Mouse (Mus musculus) heart, embryonic 16.5 days (tissue): Measurements from ENCODE around the gene Cobll1. TPM values are rescaled to one million over a fixed set of nuclear protein-coding genes. Genes with fewer than 3 reads are reported as not detected.

Experiments
- ATAC-seq: fragments of 200-750 bp; cut with Nextera tagmentation; replicated peaks from 2 replicates; pipeline ENCODE4 v1.8.0; 2017; ENCODE audit warnings: moderate number of reproducible peaks; ENCODE audit not compliant: insufficient read depth, low FRiP score; ENCODE audit errors: extremely low read depth
- H3K27ac ChIP-seq: fragments of 300-500 bp; sonication (generic); 2 replicates; pipeline ENCODE4 v1.5.1; 2014; ENCODE audit warnings: mild to moderate bottlenecking, low read length, control low read depth, moderate library complexity
- H3K27me3 ChIP-seq: fragments of 300-500 bp; sonication (generic); 2 replicates; pipeline ENCODE4 v1.6.1; 2014; ENCODE audit warnings: low read length, mixed read lengths; ENCODE audit not compliant: control insufficient read depth, insufficient read depth
- H3K36me3 ChIP-seq: fragments of 300-500 bp; sonication (generic); 2 replicates; pipeline ENCODE4 v1.6.1; 2014; ENCODE audit not compliant: control insufficient read depth, insufficient read depth
- H3K4me1 ChIP-seq: fragments of 300-500 bp; sonication (generic); 2 replicates; pipeline ENCODE4 v1.6.1; 2014; ENCODE audit warnings: low read length, mixed read lengths; ENCODE audit not compliant: control insufficient read depth, insufficient read depth
- H3K4me2 ChIP-seq: fragments of 300-500 bp; sonication (generic); 2 replicates; pipeline ENCODE4 v1.6.1; 2014; ENCODE audit warnings: low read depth, mild to moderate bottlenecking, control low read depth, low read length
- H3K4me3 ChIP-seq: fragments of 300-500 bp; sonication (generic); 2 replicates; pipeline ENCODE4 v1.5.1; 2014; ENCODE audit warnings: mild to moderate bottlenecking, control low read depth, low read length
- H3K9ac ChIP-seq: fragments of 300-500 bp; sonication (generic); 2 replicates; pipeline ENCODE4 v1.6.1; 2014; ENCODE audit warnings: low read length, control low read depth
- H3K9me3 ChIP-seq: fragments of 300-500 bp; sonication (generic); replicated peaks from 2 replicates; pipeline ENCODE4 v1.6.1; 2016; ENCODE audit warnings: low read length; ENCODE audit not compliant: control insufficient read depth
- WGBS: fragments of 180-500 bp; shearing (Covaris S2); extraction: QIAGEN DNeasy Blood & Tissue Kit; methylation state at CpG from one replicate; pipeline ENCODE4 v1.1.7; 2014; 5-methylcytosine and 5-hydroxymethylcytosine counted together
- polyA plus RNA-seq: library from polyadenylated mRNA; unstranded; fragments of >200 nt; fragmentation: Nextera tagmentation; extraction: Ambion mirVana; gene quantifications from 2 replicates; pipeline ENCODE4 v1.2.1, GENCODE M21; 2015

Cobll1 gene
- polyA plus RNA-seq, 1 experiment from 2014 or later = 12.6 TPM

- WGBS = 68% methylated on average over 5 of the region's 5 CpGs
- Histone ChIP-seq H3K4me3 (no peak overlapping the region), H3K27me3 (no peaks in the 10 kb centered on the region), H3K27ac (no peak overlapping the region), H3K4me2 (no peak overlapping the region), H3K36me3 (no peaks in the 10 kb centered on the region), H3K9ac (no peak overlapping the region), H3K9me3 (peaks cover 2% of the 10 kb centered on the region), H3K4me1 (peaks cover 8% of the 10 kb centered on the region)
- ATAC-seq = no peak
Measured at GRCm38 (mm10) chr2:65175645-65176044, 63.6 kb downstream of the Cobll1 start.

- Histone ChIP-seq H3K4me3 (no peak overlapping the region), H3K4me2 (no peak overlapping the region), H3K9ac (no peak overlapping the region), H3K27ac (no peak overlapping the region), H3K4me1 (peaks cover 8% of the 10 kb centered on the region), H3K27me3 (no peaks in the 10 kb centered on the region), H3K36me3 (no peaks in the 10 kb centered on the region), H3K9me3 (no peaks in the 10 kb centered on the region)
- ATAC-seq = no peak
- WGBS = 90% methylated on average over 6 of the region's 6 CpGs
Measured at GRCm38 (mm10) chr2:65172071-65172470, 67.1 kb downstream of the Cobll1 start.

GRCm38 (mm10) chr2:65171516-65171915 lies 67.7 kb downstream of the Cobll1 start:
- H3K36me3 ChIP-seq = no peaks in the 10 kb centered on the region
- H3K4me1 ChIP-seq = peaks cover 8% of the 10 kb centered on the region
- 72% methylated on average over 1 of the region's 1 CpGs for WGBS
- no peaks in the 10 kb centered on the region for H3K27me3 ChIP-seq
- no peak overlapping the region for H3K4me2 ChIP-seq
- no peak overlapping the region for H3K4me3 ChIP-seq
- ATAC-seq = no peak
- H3K9me3 ChIP-seq = no peaks in the 10 kb centered on the region
- no peak overlapping the region for H3K27ac ChIP-seq
- H3K9ac ChIP-seq = no peak overlapping the region

GRCm38 (mm10) chr2:65170693-65171456 lies 68.3 kb downstream of the Cobll1 start:
- no peaks in the 10 kb centered on the region for H3K36me3 ChIP-seq
- no peak overlapping the region for H3K9ac ChIP-seq
- H3K27ac ChIP-seq = no peak overlapping the region
- H3K27me3 ChIP-seq = no peaks in the 10 kb centered on the region
- no peaks in the 10 kb centered on the region for H3K9me3 ChIP-seq
- no peak overlapping the region for H3K4me2 ChIP-seq
- WGBS = 83% methylated on average over 18 of the region's 18 CpGs
- no peak overlapping the region for H3K4me3 ChIP-seq
- peaks cover 8% of the 10 kb centered on the region for H3K4me1 ChIP-seq
- ATAC-seq = no peak

GRCm38 (mm10) chr2:65170256-65170655 lies 68.9 kb downstream of the Cobll1 start:
- no peaks in the 10 kb centered on the region for H3K9me3 ChIP-seq
- no peaks in the 10 kb centered on the region for H3K36me3 ChIP-seq
- H3K27me3 ChIP-seq = no peaks in the 10 kb centered on the region
- no peak overlapping the region for H3K4me3 ChIP-seq
- WGBS = 95% methylated on average over 5 of the region's 5 CpGs
- no peak overlapping the region for H3K9ac ChIP-seq
- no peak overlapping the region for H3K4me2 ChIP-seq
- no peak overlapping the region for H3K27ac ChIP-seq
- peaks cover 8% of the 10 kb centered on the region for H3K4me1 ChIP-seq
- ATAC-seq = no peak

GRCm38 (mm10) chr2:65163990-65164389 lies 75.2 kb downstream of the Cobll1 start:
- H3K9ac ChIP-seq = no peak overlapping the region
- H3K4me2 ChIP-seq = no peak overlapping the region
- 0 out of 2 replicates have a peak, but pooled peaks cover 2% of the 10 kb centered on the region for H3K4me1 ChIP-seq
- H3K9me3 ChIP-seq = no peaks in the 10 kb centered on the region
- no peak overlapping the region for H3K27ac ChIP-seq
- no peak overlapping the region for H3K4me3 ChIP-seq
- no peak for ATAC-seq
- H3K36me3 ChIP-seq = no peaks in the 10 kb centered on the region
- no peaks in the 10 kb centered on the region for H3K27me3 ChIP-seq
- 68% methylated on average over 4 of the region's 4 CpGs for WGBS

GRCm38 (mm10) chr2:65162625-65163024 lies 76.6 kb downstream of the Cobll1 start:
- ATAC-seq = no peak

GRCm38 (mm10) chr2:65161715-65162114 lies 77.5 kb downstream of the Cobll1 start:
- Histone ChIP-seq H3K4me3 (no peak overlapping the region), H3K9ac (no peak overlapping the region), H3K4me2 (no peak overlapping the region), H3K9me3 (no peaks in the 10 kb centered on the region), H3K4me1 (0 out of 2 replicates have a peak, but pooled peaks cover 2% of the 10 kb centered on the region), H3K27me3 (no peaks in the 10 kb centered on the region), H3K27ac (no peak overlapping the region), H3K36me3 (no peaks in the 10 kb centered on the region)
- ATAC-seq = no peak
- WGBS = 76% methylated on average over 2 of the region's 2 CpGs

More at GRCm38 (mm10) chr2:65162625-65163024, 76.6 kb downstream of the Cobll1 start:
- Histone ChIP-seq H3K4me2 (no peak overlapping the region), H3K9ac (no peak overlapping the region), H3K4me1 (0 out of 2 replicates have a peak, but pooled peaks cover 2% of the 10 kb centered on the region), H3K27ac (no peak overlapping the region), H3K27me3 (no peaks in the 10 kb centered on the region), H3K9me3 (no peaks in the 10 kb centered on the region), H3K36me3 (no peaks in the 10 kb centered on the region), H3K4me3 (no peak overlapping the region)
- 89% methylated on average over 5 of the region's 5 CpGs for WGBS

GRCm38 (mm10) chr2:65157981-65158651 lies 81.1 kb downstream of the Cobll1 start:
- 84% methylated on average over 5 of the region's 5 CpGs for whole genome bisulfite sequencing
- no peak overlapping the region for H3K27ac ChIP-seq
- no peaks in the 10 kb centered on the region for H3K27me3 ChIP-seq
- no peak overlapping the region for H3K4me2 ChIP-seq
- H3K9me3 ChIP-seq = no peaks in the 10 kb centered on the region
- no peak overlapping the region for H3K4me3 ChIP-seq
- H3K36me3 ChIP-seq = no peaks in the 10 kb centered on the region
- H3K4me1 ChIP-seq = 0 out of 2 replicates have a peak, but pooled peaks cover 2% of the 10 kb centered on the region
- no peak overlapping the region for H3K9ac ChIP-seq
- ATAC-seq = no peak
